Mouse (Mus musculus) midbrain, postnatal 0 days (tissue): Measurements from ENCODE around the gene Nudt9. TPM values are rescaled to one million over a fixed set of nuclear protein-coding genes. Genes with fewer than 3 reads are reported as not detected.
"Not testable (repeated sequence)": the region's sequence is repeated elsewhere in the genome, so short reads cannot be mapped to it uniquely, and the experiment has no call there.

Experiments
- ATAC-seq: fragments of 200-750 bp; cut with Nextera tagmentation; 2 replicates; pipeline ENCODE4 v1.8.0; 2017; ENCODE audit warnings: moderate number of reproducible peaks, mild to moderate bottlenecking, moderate TSS enrichment, moderate library complexity; ENCODE audit not compliant: low FRiP score
- DNase-seq: peaks from one replicate; pipeline ENCODE4 v3.0.0-alpha.2; 2015; ENCODE audit warnings: low spot score
- H3K27ac ChIP-seq: fragments of 300-500 bp; sonication (generic); 2 replicates; pipeline ENCODE4 v1.5.1; 2014; ENCODE audit warnings: low read depth, mild to moderate bottlenecking, low read length, mixed read lengths
- H3K27me3 ChIP-seq: fragments of 300-500 bp; sonication (generic); 2 replicates; pipeline ENCODE4 v1.6.1; 2014; ENCODE audit warnings: low read length, control low read depth, mixed read lengths; ENCODE audit not compliant: insufficient read depth
- H3K36me3 ChIP-seq: fragments of 300-500 bp; sonication (generic); 2 replicates; pipeline ENCODE4 v1.6.1; 2014; ENCODE audit warnings: low read length, control low read depth, mixed read lengths; ENCODE audit not compliant: insufficient read depth
- H3K4me1 ChIP-seq: fragments of 300-500 bp; sonication (generic); 2 replicates; pipeline ENCODE4 v1.6.1; 2014; ENCODE audit warnings: mild to moderate bottlenecking, control low read depth, antibody characterized with exemption, low read length, mixed read lengths; ENCODE audit not compliant: insufficient read depth
- H3K4me2 ChIP-seq: fragments of 300-500 bp; sonication (generic); 2 replicates; pipeline ENCODE4 v1.6.1; 2014; ENCODE audit warnings: low read depth, mild to moderate bottlenecking, low read length, mixed read lengths; ENCODE audit not compliant: poor library complexity, severe bottlenecking
- H3K4me3 ChIP-seq: fragments of 300-500 bp; sonication (generic); 2 replicates; pipeline ENCODE4 v1.5.1; 2014; ENCODE audit warnings: low read depth, mild to moderate bottlenecking, low read length, moderate library complexity
- H3K9ac ChIP-seq: fragments of 300-500 bp; sonication (generic); replicated peaks from 2 replicates; pipeline ENCODE4 v1.6.1; 2014; ENCODE audit warnings: mild to moderate bottlenecking, low read length, moderate library complexity, mixed read lengths; ENCODE audit not compliant: poor library complexity, severe bottlenecking
- H3K9me3 ChIP-seq: fragments of 300-500 bp; sonication (generic); 2 replicates; pipeline ENCODE4 v1.6.1; 2016; ENCODE audit warnings: low read length, control low read depth
- CTCF ChIP-seq: IDR thresholded peaks from 2 replicates; pipeline ENCODE4 v1.5.1; 2016; ENCODE audit warnings: antibody characterized with exemption, mild to moderate bottlenecking
- WGBS: fragments of 180-500 bp; shearing (Covaris S2); extraction: QIAGEN DNeasy Blood & Tissue Kit; methylation state at CpG from one replicate; pipeline ENCODE4 v1.1.7; 2014; 5-methylcytosine and 5-hydroxymethylcytosine counted together
- polyA plus RNA-seq: library from polyadenylated mRNA; unstranded; fragments of >200 nt; fragmentation: Nextera tagmentation; extraction: Ambion mirVana; gene quantifications from 2 replicates; pipeline ENCODE4 v1.2.1, GENCODE M21; 2015
- total RNA-seq: library from RNA; depleted of rRNA; stranded (reverse); fragments of >200 nt; gene quantifications from 2 replicates; pipeline ENCODE4 v1.2.3, GENCODE M21; 2014

Gene Nudt9
- total and polyA plus RNA-seq, 2 experiments from 2014 or later = 48.9 to 70.4 TPM

- ATAC-seq = peak; percentile 62; the same call in 1 of the 2 replicates
- H3K9ac ChIP-seq = peak within 1 kb of the TSS; percentile 64
- H3K9me3 ChIP-seq = no peaks in the 10 kb centered on the region
- H3K36me3 ChIP-seq = no peaks in the 10 kb centered on the region
- no peaks in the 10 kb centered on the region for H3K27me3 ChIP-seq
- H3K4me3 ChIP-seq = peak within 1 kb of the TSS; percentile 53
- TF ChIP-seq CTCF = no peak
- H3K27ac ChIP-seq = peak within 1 kb of the TSS; percentile 55
- DNase-seq = peak; percentile 80
- 0 out of 2 replicates have a peak, but pooled peaks cover 4% of the 10 kb centered on the region for H3K4me1 ChIP-seq
- 1% methylated on average over 31 of the region's 31 CpGs for WGBS
- H3K4me2 ChIP-seq = peak within 1 kb of the TSS; percentile 90
These were observed 24.3 kb upstream of the Nudt9 start, which contains the start of gene Hsd17b11 for GRCm38 (mm10) chr5:104021597-104022378. TSS of gene Hsd17b11 (minus strand) at chr5:104021919.

DNA sequence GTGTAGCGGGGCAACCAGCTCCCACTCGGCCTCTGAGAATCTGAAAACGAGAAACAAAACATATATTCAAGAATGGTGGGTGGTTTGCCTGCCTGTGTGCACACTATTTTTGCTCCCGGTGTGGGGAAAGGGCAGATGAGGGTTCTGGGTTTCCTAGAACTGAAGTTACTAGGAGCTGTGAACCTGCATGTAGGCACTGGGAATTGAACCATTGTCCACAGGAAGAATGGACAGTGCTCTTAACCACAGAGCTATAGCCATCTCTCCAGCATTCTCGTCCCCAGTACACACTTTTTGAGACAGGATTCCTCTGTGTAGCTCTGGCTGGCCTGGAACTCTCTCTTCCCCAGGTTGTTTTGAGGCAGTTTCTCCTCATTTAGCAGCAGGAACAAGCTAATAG is 23.5 kb upstream of the Nudt9 start:
- H3K27ac ChIP-seq = no peak overlapping the region
- 34% methylated on average over 5 of the region's 5 CpGs for WGBS
- no peaks in the 10 kb centered on the region for H3K9me3 ChIP-seq
- peak overlapping the region; percentile 64; the same call in 1 of the 2 replicates for H3K9ac ChIP-seq
- TF ChIP-seq CTCF = no peak
- H3K4me1 ChIP-seq = 0 out of 2 replicates have a peak, but pooled peaks cover 4% of the 10 kb centered on the region
- no peaks in the 10 kb centered on the region for H3K36me3 ChIP-seq
- no peak for ATAC-seq
- H3K4me2 ChIP-seq = peak overlapping the region; percentile 90
- no peak for DNase-seq
- peak overlapping the region; percentile 53 for H3K4me3 ChIP-seq
- H3K27me3 ChIP-seq = no peaks in the 10 kb centered on the region

DNA sequence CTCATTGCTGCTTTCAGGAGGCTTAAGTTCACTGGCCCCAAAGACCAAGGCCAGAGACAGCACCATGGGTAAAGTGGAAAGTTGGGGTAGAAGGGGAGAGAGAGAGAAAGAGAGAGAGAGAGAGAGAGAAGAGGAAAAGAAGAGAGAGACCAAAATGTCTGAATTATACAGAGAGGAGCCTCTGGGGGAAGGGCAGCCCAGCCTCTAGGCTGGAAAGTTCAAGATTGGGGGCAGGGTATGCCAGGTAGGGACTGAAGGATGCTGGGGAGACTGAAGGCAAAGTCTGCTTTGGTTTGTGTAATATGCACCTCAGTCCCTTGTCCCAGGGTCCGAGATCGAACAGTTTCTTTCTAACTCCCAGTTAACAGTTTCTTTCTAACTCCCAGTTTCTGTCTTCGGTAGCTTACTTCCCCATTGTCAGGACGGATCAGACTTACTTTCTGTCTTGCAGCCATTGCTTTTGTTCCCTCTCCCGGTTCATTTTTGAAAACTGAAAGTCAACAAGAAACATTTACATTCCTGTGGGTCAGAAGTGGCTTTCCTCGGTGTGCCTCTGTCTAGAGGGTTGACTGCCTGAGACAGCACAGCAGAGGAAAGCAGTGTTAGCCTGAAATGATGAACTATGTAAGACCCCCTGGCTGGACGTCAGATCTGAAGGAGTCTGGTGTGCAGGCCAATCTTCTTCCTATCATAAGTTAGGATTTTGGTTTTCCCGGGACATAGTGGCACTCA is 22.7 kb upstream of the Nudt9 start:
- Histone ChIP-seq H3K27ac (no peak overlapping the region), H3K4me2 (no peak overlapping the region), H3K36me3 (no peaks in the 10 kb centered on the region), H3K9me3 (no peaks in the 10 kb centered on the region), H3K27me3 (no peaks in the 10 kb centered on the region), H3K4me3 (no peak overlapping the region), H3K4me1 (0 out of 2 replicates have a peak, but pooled peaks cover 4% of the 10 kb centered on the region), H3K9ac (no peak overlapping the region)
- 72% methylated on average over 8 of the region's 8 CpGs for WGBS
- DNase-seq (no peak), ATAC-seq (no peak)
- no peak for TF ChIP-seq CTCF

DNA sequence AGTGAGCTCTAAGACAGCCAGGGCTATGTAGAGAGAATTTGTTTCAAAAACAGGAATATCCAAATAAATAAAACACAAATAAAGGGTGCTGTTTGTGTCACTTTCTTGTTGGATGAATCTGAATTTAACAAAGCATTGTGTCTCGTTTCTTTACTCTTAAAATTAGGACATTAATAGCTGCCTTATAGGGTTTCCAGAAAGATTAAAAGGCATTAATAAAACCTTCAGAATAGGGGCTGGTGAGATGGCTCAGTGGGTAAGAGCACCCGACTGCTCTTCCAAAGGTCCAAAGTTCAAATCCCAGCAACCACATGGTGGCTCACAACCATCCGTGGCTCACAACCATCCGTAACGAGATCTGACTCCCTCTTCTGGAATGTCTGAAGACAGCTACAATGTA is 21.9 kb upstream of the Nudt9 start:
- not testable (repeated sequence) for H3K4me1 ChIP-seq, H3K4me3 ChIP-seq, H3K9me3 ChIP-seq, DNase-seq, H3K9ac ChIP-seq, H3K4me2 ChIP-seq, ATAC-seq, H3K27ac ChIP-seq, H3K36me3 ChIP-seq, H3K27me3 ChIP-seq
- WGBS = 86% methylated on average over 5 of the region's 5 CpGs

DNA sequence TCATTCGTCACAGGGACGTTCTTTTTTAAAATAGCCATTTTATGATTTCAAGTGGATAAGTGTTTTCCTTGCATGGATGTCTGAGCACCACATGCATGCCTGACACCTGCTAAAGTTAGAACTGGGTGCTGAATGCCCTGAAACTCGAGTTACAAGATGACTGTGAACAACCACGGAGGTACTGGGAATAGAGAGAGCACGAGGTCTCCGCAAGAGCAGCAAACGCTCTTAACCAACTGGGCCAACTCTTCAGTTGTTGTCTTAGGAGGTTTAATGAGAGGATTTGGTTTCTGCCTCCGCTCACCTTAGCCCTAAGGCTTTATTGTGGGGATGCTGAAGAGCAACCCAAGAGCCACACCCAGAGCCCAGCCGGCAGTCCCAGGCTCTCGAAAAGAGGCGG is 21.3 kb upstream of the Nudt9 start:
- Histone ChIP-seq H3K36me3 (no peaks in the 10 kb centered on the region), H3K27me3 (no peaks in the 10 kb centered on the region), H3K4me3 (no peak overlapping the region), H3K4me1 (0 out of 2 replicates have a peak, but pooled peaks cover 4% of the 10 kb centered on the region), H3K27ac (no peak overlapping the region), H3K9me3 (no peaks in the 10 kb centered on the region), H3K4me2 (no peak overlapping the region), H3K9ac (no peak overlapping the region)
- 81% methylated on average over 11 of the region's 11 CpGs for WGBS
- ATAC-seq (no peak), DNase-seq (no peak)
- no peak for TF ChIP-seq CTCF
